Mouse (Mus musculus) layer of hippocampus, postnatal 10 days (tissue): ENCODE data around the gene Armh1. TPM values are rescaled to one million over a fixed set of nuclear protein-coding genes. Genes with fewer than 3 reads are reported as not detected.
A peak's percentile ranks its signal among the peaks of the same experiment; 100 is the strongest.

Experiments used
- DNase-seq, 2 experiments: peaks; one replicate each; pipeline ENCODE4 v3.0.0; 2021; ENCODE audit warnings: low spot score in 2 of 2
- long read RNA-seq: library from polyadenylated mRNA; stranded (forward); transcript quantifications from one replicate; pipeline ENCODE4 v2.0.0, GENCODE M21; 2023
- total RNA-seq, 2 experiments: library from RNA; stranded (reverse); gene quantifications; 2 replicates each; pipeline ENCODE4 v1.2.3; 2021

The Armh1 gene
- total RNA-seq, result 1 to 10 TPM; 2.3 to 3.7 TPM
- long read RNA-seq, partial matches to known transcripts, result 2 of 6 reads
- long read RNA-seq, other reads (novel, unspliced or antisense), result 3 of 6 reads

GRCm38 (mm10) chr4:117251801-117252316 is at the start of gene Armh1, which contains the start of gene Tmem53:
Armh1 (minus strand) TSS chr4:117252125.
Tmem53 (plus strand) TSS chr4:117251951.
- DNase-seq, result peak; percentile 77 to 82

- DNase-seq, result no peak
Observed at GRCm38 (mm10) chr4:117299921-117300320, 48.0 kb upstream of the Armh1 start.

- no peak for DNase-seq
Observed at GRCm38 (mm10) chr4:117297819-117298218, 45.9 kb upstream of the Armh1 start.

GRCm38 (mm10) chr4:117296849-117297593 is 45.1 kb upstream of the Armh1 start:
- DNase-seq, result no peak

GRCm38 (mm10) chr4:117291696-117292095 is 39.8 kb upstream of the Armh1 start:
- DNase-seq, result no peak

GRCm38 (mm10) chr4:117288927-117289801 is 37.2 kb upstream of the Armh1 start:
- peak; percentile 70 to 82 for DNase-seq

- DNase-seq, result no peak
Observed at GRCm38 (mm10) chr4:117288277-117288926, 36.5 kb upstream of the Armh1 start.

- DNase-seq, result no peak
Observed at GRCm38 (mm10) chr4:117284363-117284762, 32.4 kb upstream of the Armh1 start.

GRCm38 (mm10) chr4:117283271-117284191 is 31.6 kb upstream of the Armh1 start:
- DNase-seq, result no peak

- no peak for DNase-seq
Observed at GRCm38 (mm10) chr4:117281090-117281845, 29.3 kb upstream of the Armh1 start.

GRCm38 (mm10) chr4:117280397-117280930 is 28.5 kb upstream of the Armh1 start:
- DNase-seq, result no peak

- no peak for DNase-seq
Observed at GRCm38 (mm10) chr4:117279253-117279642, 27.3 kb upstream of the Armh1 start.

- no peak for DNase-seq
Observed at GRCm38 (mm10) chr4:117278381-117279252, 26.7 kb upstream of the Armh1 start.

- DNase-seq, result no peak
Observed at GRCm38 (mm10) chr4:117277687-117278086, 25.8 kb upstream of the Armh1 start.

- no peak for DNase-seq
Observed at GRCm38 (mm10) chr4:117277021-117277420, 25.1 kb upstream of the Armh1 start.

- no peak for DNase-seq
Observed at GRCm38 (mm10) chr4:117276281-117276711, 24.4 kb upstream of the Armh1 start.

- DNase-seq, result no peak
Observed at GRCm38 (mm10) chr4:117274720-117275119, 22.8 kb upstream of the Armh1 start.

GRCm38 (mm10) chr4:117272459-117272858 is 20.5 kb upstream of the Armh1 start:
- DNase-seq, result no peak
